Comparison of ENCODE assay signal across 8 mouse cellular contexts in the genomic region with DNA sequence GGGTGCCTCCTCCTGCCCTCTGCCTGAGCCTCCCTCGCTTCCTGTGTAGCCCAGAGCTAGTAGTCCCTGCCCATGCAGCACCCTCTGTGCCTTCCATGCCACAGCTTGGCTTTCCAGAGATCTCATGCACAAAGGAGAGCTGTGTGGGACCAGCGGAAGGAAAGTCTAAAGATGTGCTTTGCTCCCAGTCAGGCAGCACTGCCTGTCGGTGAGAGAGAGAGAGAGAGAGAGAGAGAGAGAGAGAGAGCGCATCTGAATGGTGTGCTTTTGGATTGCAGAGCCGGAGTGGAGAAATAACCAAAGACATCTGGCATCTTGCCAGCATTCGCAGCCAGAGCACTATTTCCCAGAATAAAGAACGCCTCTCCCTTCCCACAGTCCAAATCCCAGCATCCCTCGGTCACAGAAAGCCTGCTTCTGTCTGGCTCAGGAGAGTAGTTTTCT.
A peak's percentile ranks its signal among the peaks of the same experiment; 100 is the strongest.
DNase-seq lines count a peak whose midpoint lies in the region; ATAC-seq lines count a peak whose summit lies in the region.

No protein-coding gene starts in this region.

- no peak overlapping the region; the same call in 1 of the 2 replicates for H3K9ac ChIP-seq in forebrain, embryonic 16.5 days (replicated peaks; ENCODE audit: low read depth, low read length)

- peak overlapping the region; percentile 36 for H3K4me2 ChIP-seq in forebrain, embryonic 16.5 days (ENCODE audit: low read length)

- H3K9me3 ChIP-seq in forebrain, embryonic 16.5 days (ENCODE audit: control insufficient read depth, low read length): no peaks in the 10 kb centered on the region

- H3K27me3 ChIP-seq in forebrain, embryonic 16.5 days (replicated peaks; ENCODE audit: control insufficient read depth, insufficient read depth, low read length): no peaks in the 10 kb centered on the region

- peak; percentile 11 to 16 for DNase-seq in cerebellum, adult 18-20 months
- DNase-seq in cerebellum, adult 11 months: no peak
- DNase-seq in NIH3T3 (ENCODE audit: low read depth): peak; percentile 56
- DNase-seq in heart, postnatal 4 days: peak; percentile 72
- DNase-seq in left cerebral cortex, postnatal 4 days: peak; percentile 65
- peak; percentile 67 for DNase-seq in right cerebral cortex, adult 18-20 months
- no peak for DNase-seq in T-cell, adult 2 months (ENCODE audit: low spot score)

- peak overlapping the region; percentile 33 for H3K27ac ChIP-seq in forebrain, embryonic 16.5 days (ENCODE audit: low read length)

- no peak overlapping the region; the same call in 1 of the 2 replicates for H3K4me3 ChIP-seq in forebrain, embryonic 16.5 days (replicated peaks; ENCODE audit: low read length)

- 4% methylated on average over 8 of the region's 8 CpGs for WGBS in forebrain, embryonic 16.5 days

- no peaks in the 10 kb centered on the region for H3K36me3 ChIP-seq in forebrain, embryonic 16.5 days (ENCODE audit: control insufficient read depth, insufficient read depth)

- peak; percentile 87 for ATAC-seq in forebrain, embryonic 16.5 days

- intact Hi-C loops in left cerebral cortex, postnatal 4 days (cut with DNase I): no loop called here

- peaks cover 24% of the 10 kb centered on the region for H3K4me1 ChIP-seq in forebrain, embryonic 16.5 days (replicated peaks; ENCODE audit: control insufficient read depth, insufficient read depth, low read length)

Comparison
In these comparisons a context has a peak if more than half of its experiments do, and no peak if none do; other contexts are left out.
1. DNase-seq: peak in cerebellum, adult 18-20 months (2 of 2), NIH3T3 (single experiment), heart, postnatal 4 days (single experiment), left cerebral cortex, postnatal 4 days (single experiment) and right cerebral cortex, adult 18-20 months (single experiment); none in cerebellum, adult 11 months (single experiment) and T-cell, adult 2 months (single experiment).